ENCODE assay signal across 27 mouse cellular contexts in the genomic region with DNA sequence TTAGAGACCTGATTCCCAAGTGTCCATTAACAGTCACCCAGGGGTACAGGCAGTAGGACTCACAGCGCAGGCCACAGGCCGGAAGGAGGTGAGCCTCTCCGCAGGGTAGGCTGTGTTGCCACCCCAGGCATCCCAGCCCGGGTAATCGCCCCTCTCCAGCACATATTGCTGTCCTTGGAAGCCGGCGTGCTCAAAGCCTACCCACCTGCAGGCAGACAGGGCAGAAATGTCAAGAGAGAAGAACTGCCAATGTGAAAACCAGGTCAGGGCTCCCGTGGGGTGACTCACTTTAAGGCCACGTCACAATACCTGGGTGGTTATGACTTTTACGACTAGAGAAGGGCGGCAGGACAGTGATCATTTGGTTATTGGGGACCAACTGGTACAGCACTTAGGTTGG. TPM values are rescaled to one million over a fixed set of nuclear protein-coding genes. Genes with fewer than 3 reads are reported as not detected.
"Had no signal": no experiment of that assay in that cellular context is flagged by ENCODE, and none has a peak within 500 bp of the region (broad histone marks: within the 10 kb centered on the region; RNA-seq: fewer than 3 reads in every experiment).

No protein-coding gene starts in this region.

- H3K27me3 ChIP-seq: hindbrain, embryonic 15.5 days; intestine, embryonic 15.5 days had no signal

- H3K9me3 ChIP-seq: heart, embryonic 10.5 days; heart, embryonic 12.5 days; hindbrain, embryonic 13.5 days; hindbrain, embryonic 15.5 days; intestine, embryonic 15.5 days; limb, embryonic 13.5 days; limb, embryonic 15.5 days; liver, embryonic 12.5 days had no signal

- H3K27ac ChIP-seq: gastrocnemius, adult 2 months; heart, embryonic 10.5 days; hindbrain, embryonic 13.5 days; hindbrain, embryonic 15.5 days; hindbrain, postnatal 0 days; intestine, embryonic 15.5 days; layer of hippocampus, adult 2 months; left cerebral cortex, adult 2 months; limb, embryonic 13.5 days; limb, embryonic 15.5 days; liver, embryonic 12.5 days; liver, embryonic 14.5 days had no signal

- DNase-seq: gastrocnemius, adult 2 months; gastrocnemius, postnatal 10 days; gastrocnemius, postnatal 25 days; heart, adult 18-20 months; heart, postnatal 10 days; heart, postnatal 36 days; kidney, adult 18-20 months; kidney, adult 8-10 months; kidney, postnatal 10 days; kidney, postnatal 25 days; kidney, postnatal 4 days had no signal

- ATAC-seq: hindbrain, postnatal 0 days; intestine, embryonic 15.5 days; intestine, postnatal 0 days; liver, embryonic 12.5 days had no signal

- H3K4me3 ChIP-seq: gastrocnemius, adult 2 months; heart, embryonic 10.5 days; heart, embryonic 12.5 days; hindbrain, embryonic 13.5 days; hindbrain, embryonic 15.5 days; intestine, embryonic 15.5 days; layer of hippocampus, adult 2 months; left cerebral cortex, adult 2 months; limb, embryonic 13.5 days; limb, embryonic 15.5 days; liver, embryonic 12.5 days had no signal

- H3K36me3 ChIP-seq: heart, embryonic 10.5 days; heart, embryonic 12.5 days; hindbrain, embryonic 13.5 days; hindbrain, embryonic 15.5 days; intestine, embryonic 15.5 days; limb, embryonic 13.5 days; limb, embryonic 15.5 days; liver, embryonic 12.5 days had no signal

RNA-seq across cellular contexts. Expression of gene Cryba4, which starts 3.2 kb away (rescaled TPM):
- total RNA-seq: granulocyte monocyte progenitor cell, adult 5-6 weeks; hematopoietic stem cell, adult 5-6 weeks had no signal
- polyA plus RNA-seq: heart, embryonic 10.5 days had no signal

RNA-seq across cellular contexts. Expression of gene Crybb1, which starts 6.5 kb away (rescaled TPM):
- total RNA-seq: granulocyte monocyte progenitor cell, adult 5-6 weeks; hematopoietic stem cell, adult 5-6 weeks; liver, adult 2 months had no signal
- polyA plus RNA-seq: heart, embryonic 10.5 days; liver, adult 2 months had no signal
